Mouse (Mus musculus): ENCODE results near the gene C3ar1.

The C3ar1 gene

DNA sequence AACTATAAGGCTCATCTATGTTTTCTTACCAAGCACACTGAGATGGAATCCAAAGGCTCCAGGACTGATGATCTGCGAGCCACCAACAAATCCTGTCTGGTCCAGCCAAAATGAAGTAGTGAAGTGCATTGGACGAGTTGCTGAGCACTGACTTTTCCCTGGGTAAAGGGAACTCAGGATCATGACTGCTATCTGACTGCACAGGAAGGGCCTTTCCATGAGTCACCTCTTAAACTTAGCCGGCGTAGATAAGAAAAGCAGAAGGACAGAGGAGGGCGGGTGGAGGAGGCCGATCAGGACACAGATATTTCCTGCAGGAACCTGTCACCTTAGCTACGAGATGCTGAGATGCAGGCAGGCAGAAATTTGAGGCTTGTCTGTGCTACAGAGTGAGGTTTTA, at the start of gene C3ar1:
Gene C3ar1, minus strand, starts transcription at position 207 of the 400 bp plus-strand sequence.
- DNase-seq = no peak

DNA sequence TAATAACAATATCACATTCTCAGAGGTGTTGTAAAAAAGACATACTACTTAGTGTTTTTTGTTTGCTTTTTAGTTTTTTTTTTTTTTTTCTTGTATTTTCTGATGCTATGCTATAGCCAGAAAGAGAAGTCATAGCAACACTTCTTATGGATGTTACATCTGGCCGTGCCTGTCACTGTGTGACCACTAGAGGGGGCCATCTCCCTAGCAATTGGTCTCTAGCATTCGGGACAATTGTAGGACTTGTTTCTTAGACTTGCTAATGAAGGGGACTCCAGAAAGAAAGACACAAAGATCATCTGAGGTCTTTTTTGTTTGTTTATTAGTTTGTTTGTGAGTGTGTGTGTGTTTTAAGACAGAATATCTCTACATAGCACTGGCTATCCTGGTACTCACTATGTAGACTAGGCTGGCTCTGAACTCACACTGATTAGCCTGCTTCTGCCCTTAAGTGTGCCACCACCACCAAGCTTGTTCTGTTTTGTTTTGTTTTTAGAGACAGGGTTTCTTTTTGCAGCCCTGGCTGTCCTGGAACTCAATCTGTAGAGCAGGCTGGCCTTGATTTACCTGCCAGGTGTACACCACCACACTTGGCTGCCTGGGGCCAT, 36.6 kb upstream of the C3ar1 start:
- DNase-seq = peak in 1 of 2 experiments; percentile 74

DNA sequence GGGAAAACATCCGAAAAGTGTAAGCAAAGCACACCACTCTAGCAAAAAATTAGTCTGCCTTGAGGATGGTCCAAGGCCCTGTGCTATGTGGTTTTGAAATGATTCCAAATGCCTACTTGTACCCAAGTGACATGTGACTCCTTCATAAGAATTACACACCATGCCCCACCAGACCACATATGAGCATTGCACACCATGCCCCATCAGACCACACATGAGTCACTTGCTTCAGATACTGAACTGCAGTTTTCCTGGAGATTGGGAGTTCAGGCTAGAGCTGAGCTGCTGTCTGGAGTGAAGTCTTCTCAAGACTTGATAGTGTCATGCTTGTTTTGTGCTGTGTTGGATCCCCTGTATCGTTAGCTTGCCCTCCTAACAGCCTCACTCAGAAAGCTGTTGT, 33.6 kb upstream of the C3ar1 start:
- DNase-seq = no peak

DNA sequence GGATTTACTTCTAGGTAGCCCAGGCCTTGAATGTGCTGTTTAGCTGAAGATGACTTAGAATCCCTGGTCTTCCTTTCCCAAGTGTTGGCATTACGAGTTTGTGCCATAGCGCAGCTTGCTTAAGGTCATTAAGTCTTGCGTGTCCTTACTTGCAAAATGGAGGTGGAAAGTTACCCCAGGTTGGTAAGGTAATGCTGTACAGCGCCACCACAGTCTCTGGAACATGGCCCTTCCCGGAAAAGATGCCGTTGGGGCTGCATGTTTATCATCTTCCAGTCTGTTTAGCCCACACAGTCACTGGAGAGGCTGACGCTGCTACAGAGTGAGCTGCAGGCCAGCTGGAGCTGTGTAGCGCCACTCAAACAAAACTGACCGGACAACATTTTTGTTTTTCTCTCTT, 27.6 kb upstream of the C3ar1 start:
- DNase-seq = no peak

DNA sequence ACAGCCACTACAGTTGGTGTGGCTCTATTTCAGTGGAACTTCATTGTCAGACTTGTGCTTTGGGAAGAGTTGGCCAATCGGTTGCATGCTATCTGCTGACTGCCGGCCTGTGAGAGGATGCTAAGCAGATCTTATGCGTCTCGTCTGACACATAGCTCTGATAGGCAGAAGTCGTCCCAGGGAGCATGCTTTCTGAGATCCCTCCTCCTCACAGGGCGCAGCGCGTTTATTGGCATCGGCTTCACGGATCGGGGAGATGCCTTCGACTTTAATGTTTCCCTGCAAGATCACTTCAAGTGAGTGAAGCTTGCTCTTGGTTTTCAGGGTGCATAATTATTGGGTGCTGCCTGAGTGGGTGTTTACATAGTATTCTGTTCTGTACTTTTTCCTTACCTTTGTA, 25.3 kb upstream of the C3ar1 start:
- no peak for DNase-seq

DNA sequence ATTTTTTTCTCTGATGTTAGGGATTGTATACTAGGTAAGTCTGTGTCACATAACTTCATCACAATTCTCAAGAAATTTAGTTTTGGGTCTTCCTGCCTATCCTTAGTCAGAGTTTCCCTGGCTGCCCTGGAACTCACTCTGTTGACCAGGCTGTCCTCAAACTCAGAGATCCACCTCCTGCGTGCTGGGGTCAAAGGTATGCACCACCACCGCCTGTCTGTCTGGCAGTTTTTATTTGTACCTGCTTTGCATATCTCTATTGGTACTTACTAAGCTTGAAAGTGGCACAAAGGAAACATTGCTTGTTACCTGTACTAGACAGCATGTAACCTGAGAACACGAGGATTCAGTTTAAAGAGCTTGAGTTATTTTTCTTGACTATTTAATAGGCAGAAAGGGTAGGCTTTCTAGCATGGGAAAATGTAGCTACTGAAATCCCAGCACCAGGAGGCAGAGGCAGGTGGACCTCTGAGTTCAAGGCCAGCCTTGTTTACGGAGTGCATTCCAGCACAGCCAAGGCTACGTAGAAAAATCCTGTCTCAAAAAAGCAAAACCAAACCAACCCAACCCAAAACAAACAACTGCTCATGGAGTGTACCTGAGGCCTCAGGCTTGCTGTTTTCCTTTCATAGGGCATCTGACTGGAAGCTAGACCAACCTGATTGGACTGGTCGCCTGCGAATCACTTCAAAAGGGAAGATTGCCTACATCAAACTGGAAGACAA, 24.0 kb upstream of the C3ar1 start:
- peak; percentile 36 to 60 for DNase-seq

DNA sequence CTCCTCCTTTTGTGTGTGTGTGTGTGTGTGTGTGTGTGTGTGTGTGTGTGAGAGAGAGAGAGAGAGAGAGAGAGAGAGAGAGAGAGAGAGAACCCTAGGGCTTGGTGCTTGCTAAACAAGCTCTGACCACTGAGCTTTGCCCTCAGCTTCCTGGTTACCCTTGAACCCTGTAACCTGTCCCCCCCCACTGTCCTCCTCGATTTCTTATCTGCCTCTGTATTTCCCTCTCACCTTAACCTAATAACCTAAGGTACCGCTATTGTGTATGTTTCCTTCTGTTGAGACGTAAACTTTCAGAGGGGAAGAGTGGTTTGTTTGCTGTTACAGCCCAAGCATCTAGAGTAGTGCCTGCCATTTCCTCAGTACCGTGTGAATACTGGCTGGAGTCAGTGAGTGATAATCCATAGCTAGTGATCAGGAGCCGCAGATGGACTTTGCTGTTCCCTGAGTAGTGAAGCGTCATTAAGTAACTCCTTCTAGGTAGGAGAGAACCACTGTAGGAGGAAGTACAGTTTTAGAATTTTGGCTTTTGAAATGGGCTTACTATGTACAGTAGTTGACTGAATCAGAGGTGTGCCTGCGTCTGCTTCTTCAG, 23.3 kb upstream of the C3ar1 start:
- DNase-seq = no peak

DNA sequence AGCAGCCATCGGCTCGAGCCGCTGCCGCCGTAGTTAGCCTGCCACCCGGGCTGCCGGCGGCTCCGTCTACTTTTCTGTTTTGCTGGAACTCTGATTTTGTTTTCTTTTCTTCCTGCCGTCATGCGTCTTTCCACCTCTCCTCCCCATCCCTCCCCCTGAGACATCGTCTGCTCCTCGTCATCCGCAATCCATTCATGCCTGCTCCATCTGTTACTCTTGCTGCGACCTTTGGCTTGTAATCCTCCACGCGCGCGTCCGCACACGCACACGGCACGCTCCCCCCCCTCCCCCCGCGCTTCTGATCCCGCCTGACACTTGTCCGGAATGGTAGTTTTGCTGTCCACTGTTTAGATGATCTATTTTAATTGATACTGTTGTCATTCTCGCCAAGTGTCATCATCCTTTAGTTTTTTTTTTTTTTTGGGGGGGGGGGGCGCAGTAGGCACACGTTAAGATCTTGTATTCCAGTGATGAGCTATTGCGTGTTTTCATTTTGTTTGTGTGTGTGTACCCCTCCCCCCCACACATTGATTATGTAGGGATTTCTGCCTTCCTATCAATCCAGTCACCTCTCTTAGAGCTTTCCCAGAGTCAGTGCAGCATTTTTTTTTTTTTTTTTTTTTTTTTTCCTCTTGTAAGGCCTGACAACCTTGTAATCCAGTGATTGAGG, 18.9 kb upstream of the C3ar1 start:
- DNase-seq = peak; percentile 30 to 68

DNA sequence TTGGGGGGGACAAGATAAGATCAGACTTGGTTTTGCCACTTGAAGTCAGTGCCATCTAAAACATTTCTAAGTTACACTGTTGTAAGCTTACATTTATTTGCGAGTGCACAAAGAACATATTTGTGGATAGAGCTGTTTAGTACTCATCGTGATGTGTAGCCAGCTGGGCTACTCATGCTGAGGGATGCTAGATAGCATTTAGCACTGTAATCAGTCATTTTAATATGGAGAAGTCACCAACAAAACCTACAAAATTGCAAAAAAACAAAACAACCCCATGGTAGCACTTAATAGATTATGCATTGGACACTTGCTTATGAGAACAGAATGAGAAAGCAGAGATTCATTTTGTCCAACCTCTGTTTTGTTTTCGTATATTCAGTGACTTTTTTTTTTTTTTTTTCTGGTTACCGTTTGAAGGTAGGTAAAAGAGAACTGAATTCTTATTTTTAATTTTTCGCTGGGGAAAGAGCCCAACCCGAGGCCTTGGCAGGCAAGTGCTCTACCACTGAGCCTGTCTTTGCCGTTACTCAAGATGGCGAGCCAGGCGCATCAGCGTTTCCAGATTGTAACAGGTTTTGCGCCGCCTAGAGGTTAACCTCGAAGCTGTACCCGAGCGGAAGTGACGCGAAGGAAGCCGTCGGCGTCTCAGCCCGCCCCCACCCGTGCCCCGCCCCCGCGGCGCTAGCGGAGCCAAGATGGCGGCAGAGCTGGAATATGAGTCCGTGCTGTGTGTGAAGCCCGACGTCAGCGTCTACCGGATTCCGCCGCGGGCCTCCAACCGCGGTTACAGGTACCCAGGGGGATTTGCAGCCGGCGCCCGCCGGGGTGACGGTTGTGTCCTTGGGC, 18.1 kb upstream of the C3ar1 start, which contains the start of gene Necap1:
Gene Necap1, plus strand, starts transcription at position 604 of the 849 bp plus-strand sequence.
- DNase-seq = peak; percentile 96 to 99

DNA sequence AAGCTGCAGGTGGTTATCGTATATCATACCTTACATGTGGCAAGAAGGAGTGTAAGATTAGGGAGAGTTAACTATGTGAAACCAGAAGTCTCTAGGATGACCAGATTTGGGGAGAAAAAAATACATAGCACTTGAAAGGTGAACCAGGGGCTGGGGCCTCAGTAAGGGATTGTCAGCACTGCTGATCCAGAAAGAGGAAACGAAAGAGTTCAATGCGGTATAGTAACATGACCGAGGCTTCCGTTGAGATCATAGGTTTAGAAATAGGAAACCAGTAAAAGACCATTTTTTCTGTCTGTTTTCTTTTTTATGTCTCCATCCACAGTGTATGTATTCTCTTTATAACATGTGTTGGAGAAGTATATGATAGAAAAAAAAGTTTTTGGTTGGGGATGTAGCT, 16.8 kb upstream of the C3ar1 start:
- DNase-seq = no peak

DNA sequence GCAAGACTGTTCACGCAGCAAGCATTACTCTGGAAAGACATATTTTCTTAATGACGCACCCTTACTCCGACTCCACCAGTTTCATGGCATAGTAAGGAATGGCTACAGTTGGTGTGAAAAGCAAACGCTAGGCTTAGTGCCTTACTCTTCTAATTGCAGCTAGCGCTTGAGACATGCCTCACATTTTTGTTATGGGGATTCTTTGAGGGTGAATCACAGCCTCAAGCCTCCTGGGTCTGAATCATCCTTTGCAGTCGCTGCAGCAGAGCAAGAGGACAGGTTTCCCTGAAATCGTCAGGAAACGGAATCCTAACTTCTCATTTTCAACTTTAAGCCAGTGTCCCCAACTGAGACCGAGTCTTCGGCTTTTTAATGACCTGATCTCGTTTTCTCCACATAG, 13.9 kb upstream of the C3ar1 start:
- DNase-seq = no peak

DNA sequence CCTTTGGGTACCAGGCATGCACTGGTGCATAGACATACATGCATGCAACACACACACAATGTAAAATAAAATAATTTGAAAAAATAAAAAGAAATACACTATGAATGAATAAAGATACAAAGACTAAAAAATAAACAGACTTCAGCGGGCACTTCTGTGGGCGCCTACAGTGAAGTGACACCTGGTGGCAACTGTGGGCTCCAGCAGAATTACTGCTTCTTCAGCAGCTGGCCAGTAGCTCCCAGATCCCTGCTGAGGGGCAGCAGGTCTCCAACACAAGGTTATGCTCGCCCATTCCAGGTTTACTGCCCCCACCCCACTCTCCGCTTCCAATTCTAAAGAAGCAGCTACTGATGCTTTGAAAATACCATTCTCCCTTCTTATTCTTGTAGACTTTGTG, 12.0 kb upstream of the C3ar1 start:
- DNase-seq = peak in 1 of 2 experiments; percentile 18

DNA sequence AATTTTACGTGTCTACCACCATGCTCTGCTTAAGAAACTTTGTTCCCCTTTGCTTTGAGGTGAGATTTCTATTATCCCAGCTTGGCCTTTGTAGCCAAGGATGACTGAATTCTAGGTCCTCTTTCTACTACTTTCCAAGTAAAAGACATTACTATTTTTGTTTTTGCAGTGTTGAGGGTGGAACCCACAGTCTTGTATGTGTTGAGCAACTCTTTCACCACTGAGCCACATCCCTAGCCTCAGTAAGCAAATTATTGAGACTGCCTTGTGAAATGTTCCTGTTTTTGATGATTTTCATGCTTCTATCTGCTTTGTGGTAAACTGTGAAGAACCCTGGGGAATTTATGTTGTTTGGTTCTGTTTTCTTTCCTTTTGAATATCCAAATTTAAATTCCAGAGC, 6.9 kb upstream of the C3ar1 start:
- no peak for DNase-seq

DNA sequence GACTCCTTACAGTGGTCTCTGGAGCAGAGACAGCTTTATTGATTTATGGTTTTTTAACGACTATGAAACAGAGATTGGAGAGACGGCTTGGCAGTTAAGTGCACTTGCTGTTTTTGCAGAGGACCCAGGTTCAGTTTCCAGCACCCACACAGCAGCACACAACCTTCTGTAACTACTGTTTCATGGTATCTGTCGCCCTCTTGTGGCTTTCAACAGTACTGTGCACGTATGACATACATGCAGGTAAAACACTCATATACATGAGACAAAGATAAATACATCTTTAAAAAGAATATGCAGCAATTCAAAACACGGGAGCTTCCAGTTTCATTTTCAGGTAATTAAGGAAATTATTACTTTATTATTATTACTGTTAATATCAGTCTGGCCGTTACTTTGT, 6.5 kb upstream of the C3ar1 start:
- no peak for DNase-seq

DNA sequence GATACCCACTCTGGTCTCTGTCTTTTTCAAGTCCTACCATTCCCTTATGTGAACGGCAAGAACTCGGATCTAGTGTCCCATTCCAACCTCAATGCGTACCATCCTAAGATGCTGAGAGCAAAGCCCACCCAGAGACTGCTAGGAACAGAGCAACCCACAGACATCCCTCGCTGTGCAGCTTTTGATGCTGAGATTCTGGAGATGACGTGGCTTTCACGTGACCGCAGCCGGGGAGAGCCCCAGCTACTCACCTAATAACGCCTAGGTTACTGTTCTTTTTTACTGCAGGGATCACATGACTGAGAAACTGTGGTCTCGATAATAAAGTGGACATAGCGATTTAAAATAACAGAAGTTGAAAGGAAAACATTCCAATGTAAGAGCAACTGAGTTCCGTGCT, 1.4 kb downstream of the C3ar1 start:
- DNase-seq = no peak

DNA sequence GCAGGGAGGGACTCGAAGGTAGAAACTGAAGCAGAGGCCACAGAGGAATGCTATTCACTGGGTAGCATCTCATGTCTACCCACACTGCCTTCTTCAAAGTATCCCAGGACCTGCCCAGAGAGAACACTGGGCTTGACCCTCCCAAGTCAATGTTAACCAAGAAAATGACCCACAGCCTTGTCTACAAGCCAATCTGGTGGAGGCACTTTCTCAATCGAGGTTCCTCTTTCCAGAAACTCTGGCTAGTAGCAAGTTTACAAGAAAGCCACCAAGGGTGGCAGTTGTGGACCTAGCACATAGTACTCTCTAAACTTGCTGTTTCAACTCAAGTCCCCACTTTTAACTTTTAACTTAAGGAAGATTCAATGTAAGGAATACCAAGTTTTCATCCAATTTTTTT, 3.3 kb downstream of the C3ar1 start:
- no peak for DNase-seq

DNA sequence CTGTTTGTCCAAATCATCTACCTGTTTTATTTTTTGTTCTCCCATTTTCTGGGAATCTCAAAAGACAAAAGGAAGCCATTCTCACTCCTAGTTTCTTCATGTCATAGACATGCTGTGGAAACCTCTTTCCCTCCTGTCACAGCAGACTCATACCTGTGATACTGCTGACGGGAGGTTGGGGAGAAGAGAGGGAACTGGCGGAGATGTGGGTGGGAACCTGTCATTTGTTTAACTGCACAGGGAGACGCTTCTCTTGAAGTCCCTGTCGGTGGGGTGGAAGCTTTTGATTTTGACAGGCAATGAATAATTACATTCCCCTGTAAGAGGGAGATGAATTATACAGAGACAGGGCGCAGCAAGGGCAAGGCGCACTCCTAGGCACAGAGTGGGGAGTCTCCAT, 12.2 kb downstream of the C3ar1 start:
- no peak for DNase-seq

DNA sequence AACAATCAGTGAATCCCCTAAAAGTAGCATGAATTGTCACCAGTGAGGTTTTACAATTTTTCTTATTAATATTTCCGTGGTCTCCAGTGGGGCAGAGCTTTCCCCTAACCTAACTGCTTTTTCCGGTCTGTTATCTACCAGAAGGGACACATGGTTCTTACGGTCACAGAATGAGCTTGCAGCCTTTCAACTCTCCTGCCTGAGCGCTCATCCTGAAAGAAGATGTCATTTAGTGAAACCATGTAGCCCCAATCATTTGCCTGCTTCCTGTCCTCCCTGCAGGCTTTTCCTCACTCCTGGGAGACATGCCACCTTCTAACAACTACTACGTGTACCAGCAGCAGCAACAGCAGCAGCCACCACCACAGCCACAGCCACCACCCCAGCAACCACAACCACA, 18.4 kb downstream of the C3ar1 start:
- no peak for DNase-seq

DNA sequence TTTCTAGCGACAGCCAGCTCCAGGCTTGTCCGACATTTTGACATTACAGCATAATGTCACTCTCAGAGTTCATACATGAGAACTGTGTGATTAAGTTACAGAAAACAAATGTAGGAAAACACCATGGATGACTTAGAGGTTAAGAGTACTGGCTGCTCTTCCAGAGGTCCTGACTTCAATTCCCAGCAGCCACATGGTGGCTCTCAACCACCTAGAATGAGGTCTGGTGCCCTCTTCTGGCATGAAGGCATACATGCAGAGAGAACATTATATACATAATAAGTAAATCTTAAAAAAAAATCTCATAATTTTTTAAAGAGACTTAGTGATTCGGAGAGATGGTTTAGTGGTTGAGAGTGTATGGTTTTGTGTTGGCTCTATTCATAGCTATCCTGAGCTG, 19.0 kb downstream of the C3ar1 start:
- no peak for DNase-seq

DNA sequence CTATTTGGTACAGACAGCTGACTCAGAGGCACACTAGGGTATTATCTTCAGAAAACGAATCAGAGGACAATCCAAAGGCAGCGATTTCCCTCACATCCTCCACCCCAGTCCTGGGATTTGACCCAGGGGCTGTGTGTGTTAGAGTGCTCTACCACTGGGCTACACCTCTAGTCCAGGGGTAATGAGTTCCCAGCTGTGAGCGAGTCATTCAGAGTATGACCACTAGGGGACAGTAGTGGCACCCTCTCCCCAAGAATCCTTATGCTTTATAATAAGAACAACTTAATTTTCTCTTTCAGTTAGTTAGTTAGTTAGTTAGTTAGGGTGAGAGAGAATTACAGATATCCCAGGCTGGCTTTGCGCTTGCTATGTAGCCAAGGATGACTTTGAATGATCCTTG, 21.6 kb downstream of the C3ar1 start:
- DNase-seq = peak; percentile 47 to 54

DNA sequence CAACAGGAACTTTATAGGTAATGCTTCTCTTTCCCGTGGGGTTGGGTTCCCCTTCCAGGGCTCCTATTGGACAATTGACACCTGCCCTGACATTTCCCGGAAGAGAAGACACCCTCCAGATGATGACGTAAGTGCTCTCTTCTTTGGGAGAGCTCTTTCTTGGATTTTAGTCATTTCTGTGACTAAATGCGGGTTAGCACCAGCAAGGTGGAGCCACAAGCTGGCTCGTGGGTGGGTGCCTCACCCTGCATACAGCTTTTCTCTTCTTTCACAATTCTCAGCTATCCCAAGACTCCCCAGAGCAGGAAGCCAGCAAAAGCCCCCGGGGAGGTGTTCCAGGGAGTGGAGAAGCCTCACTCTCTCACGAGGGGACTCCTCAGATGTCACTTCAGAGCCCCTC, 23.1 kb downstream of the C3ar1 start:
- DNase-seq = no peak

DNA sequence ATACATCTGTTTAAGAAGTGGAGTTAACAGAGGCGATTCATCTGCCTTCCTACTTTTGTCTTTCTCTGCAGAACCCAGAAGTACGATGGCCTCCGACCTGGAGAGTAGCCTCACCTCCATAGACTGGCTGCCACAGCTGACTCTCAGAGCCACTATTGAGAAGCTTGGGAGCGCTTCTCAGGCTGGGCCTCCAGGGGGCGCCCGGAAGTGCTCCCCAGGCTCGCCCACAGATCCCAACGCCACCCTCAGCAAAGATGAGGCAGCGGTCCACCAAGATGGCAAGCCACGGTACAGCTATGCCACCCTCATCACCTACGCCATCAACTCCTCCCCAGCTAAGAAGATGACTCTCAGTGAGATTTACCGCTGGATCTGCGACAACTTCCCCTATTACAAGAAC, 27.9 kb downstream of the C3ar1 start:
- DNase-seq = peak in 1 of 2 experiments; percentile 27

All from kidney, postnatal 25 days (tissue).